Mouse (Mus musculus) lung, adult 18-20 months (tissue): ENCODE data around the gene Cacna1i.

Experiments
- DNase-seq, 2 experiments: peaks; one replicate each; pipeline ENCODE4 v3.0.0; 2022; ENCODE audit warnings: mixed read lengths in 2 of 2

The Cacna1i gene

GRCm38 (mm10) chr15:80277107-80277506, 9.9 kb upstream of the Cacna1i start:
- no peak for DNase-seq

DNA sequence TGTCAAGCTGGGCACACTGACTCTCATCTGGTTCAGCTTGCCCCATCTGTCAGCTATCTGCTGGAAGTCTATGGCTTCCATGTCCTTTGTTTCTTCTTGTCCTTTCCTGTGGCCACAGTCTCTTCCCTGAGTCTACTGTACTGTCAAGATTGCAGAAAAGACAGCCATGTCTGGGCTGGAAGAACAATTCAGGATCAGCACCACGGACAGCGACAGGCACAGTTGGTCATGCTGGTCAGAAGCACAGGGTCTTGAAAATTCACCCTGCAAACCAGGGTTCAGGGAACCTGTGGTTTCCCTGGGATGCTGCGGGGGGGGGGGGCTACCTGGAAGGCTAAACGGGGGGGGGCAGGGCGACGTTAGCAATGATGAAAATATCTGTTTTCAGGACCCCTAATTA, 9.4 kb upstream of the Cacna1i start:
- DNase-seq = no peak

GRCm38 (mm10) chr15:80278121-80278759, 8.8 kb upstream of the Cacna1i start:
- DNase-seq = no peak

DNA sequence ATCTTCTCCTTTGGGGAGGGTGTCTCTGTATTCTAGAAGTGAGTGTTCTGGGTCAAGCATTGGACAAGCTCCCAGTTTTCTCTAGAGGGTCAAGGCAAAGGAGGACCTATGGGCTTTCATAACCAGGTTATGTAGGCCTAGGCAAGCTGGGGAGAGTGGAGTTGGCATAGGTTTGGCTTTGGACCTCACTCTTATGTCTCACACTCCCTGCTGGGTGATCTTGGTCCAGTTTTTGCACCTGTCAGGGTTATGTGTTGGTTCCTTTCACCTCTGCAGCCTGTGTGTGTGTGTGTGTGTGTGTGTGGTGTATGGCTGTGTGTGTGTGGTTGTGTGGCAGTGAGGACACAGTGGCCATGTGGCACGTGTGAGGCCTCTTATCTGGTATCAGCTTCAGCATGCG, 8.0 kb upstream of the Cacna1i start:
- no peak for DNase-seq

DNA sequence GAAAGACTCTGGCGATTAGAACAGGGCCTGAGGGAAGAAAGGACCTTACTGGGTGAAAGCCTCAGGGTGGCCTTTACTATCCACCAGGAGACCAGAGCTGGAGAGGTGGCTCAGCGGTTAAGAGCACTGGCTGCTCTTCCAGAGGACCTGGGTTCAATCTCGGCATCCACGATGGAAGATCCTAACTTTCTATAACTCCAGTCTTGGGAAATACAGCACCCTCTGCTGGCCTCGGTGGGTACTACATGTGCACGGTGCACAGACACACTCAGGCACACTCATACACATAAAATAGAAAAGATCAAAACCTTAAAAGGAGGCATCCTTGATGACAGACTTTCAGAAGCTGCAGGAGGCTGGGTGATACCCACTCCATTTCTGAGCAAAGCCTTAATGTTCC, 6.4 kb upstream of the Cacna1i start:
- DNase-seq = no peak

DNA sequence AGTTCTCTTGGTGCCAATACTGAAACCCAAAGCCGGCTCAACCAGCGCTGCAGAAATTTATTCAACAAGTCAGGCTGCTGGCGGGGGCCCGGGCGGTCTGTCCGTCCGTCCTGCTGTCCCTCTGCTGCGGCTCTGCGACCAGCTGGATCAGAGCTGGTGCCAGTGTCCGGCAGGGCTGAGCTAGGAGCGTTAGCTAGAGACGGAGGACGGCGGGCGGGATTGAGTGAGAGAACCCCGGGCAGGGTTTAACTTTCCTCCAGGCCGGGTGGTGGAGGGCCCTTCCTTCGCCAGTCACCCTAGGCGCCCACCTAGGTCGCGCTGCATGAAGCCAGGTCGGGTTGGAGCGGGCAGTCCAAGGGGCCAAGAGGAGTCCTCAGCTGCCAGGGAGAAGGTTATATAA, 998 bp downstream of the Cacna1i start:
- no peak for DNase-seq

DNA sequence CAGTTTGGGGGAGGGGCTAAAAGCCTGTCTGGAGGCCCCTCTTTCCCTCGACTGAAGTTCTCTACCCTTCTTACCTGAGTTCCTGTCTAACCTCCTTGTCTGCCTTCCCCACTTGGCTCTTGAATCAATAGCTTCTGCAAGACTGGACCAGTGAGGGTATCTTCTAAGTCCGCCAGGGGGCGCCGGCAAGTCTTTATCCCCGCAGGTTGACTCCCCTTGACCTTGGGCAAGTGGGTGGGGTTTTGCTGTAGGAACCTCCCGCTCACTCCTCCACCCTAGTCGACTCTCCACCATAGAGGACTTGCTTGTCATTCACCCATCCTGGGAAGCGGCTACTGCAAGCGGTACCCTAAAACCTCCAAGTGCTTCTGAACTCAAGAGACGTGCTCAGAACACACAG, 2.4 kb downstream of the Cacna1i start:
- DNase-seq = peak; percentile 65 to 69

DNA sequence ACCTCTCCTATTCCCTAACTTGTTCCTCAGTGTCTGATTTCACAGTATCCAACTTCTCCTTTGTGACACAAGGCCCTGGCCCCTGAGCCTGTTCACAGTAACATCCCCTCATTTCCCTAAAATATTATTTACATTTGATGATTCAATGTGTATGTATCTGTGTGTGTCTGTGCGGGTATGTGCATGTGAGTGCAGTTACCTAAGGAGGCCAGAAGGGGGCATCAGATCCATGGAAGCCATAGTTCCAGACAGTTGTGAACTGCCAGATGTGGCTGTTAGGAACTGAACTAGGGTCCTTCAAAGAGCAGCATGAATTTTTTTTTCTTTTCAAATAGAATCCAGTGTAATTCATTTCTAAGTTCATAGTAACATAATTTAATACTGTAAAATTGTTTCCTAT, 10.1 kb downstream of the Cacna1i start:
- no peak for DNase-seq

GRCm38 (mm10) chr15:80303779-80304178, 16.7 kb downstream of the Cacna1i start:
- no peak for DNase-seq

- DNase-seq = no peak
Observed at GRCm38 (mm10) chr15:80304188-80304587, 17.1 kb downstream of the Cacna1i start.

DNA sequence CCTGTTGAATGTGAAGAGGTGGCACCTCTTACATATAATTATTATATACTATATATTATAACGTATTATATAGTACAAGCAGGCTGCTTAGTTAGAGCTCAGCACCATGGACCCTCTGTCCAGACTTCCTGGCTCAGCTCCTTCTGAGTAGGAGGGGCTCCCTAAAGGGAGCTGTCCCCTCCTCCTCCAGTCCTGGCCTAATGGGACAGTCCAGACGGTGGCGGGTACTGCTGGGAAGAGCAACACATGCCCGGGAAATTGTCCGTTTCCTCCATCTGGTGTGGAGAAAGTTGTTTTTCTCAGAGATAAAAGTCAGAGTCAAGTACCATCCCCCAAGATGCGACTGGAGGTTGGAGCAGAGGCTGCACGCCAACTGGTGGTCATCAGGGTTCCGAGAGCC, 19.1 kb downstream of the Cacna1i start:
- DNase-seq = no peak

GRCm38 (mm10) chr15:80314731-80315130, 27.7 kb downstream of the Cacna1i start:
- DNase-seq = no peak

GRCm38 (mm10) chr15:80316966-80317634, 30.1 kb downstream of the Cacna1i start:
- DNase-seq = no peak

DNA sequence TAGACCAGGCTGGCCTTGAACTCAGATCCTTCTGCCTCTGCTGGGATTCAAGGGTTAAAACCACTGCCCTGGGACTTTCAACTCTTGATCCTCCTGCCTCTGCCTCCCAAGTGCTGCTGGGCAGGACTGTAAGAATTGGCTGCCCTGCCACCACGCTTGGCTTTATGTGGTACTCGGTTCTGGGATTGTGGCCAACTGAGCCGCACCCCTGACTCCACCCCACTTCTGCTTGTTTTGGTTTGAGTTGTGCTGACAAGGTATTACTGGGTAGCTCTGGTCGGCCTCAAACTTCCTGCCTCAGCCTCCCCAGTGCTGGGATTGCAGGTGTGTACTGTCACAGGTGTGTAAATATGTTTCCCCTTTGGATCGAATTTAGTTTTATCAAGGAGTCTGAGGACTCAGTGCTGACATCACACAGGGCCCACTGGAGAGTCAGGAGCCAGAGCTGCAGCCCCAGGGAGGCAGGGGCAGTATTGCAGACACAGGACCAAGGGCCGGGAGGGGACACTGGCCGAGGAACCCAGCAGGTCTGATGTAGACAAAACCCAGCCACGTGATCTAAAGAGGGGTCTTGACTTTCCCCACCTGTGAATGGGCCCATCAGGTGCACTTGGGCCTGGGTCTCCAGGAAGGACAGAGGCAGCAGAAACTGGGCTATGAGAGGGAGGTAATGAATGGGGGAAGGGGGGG, 30.9 kb downstream of the Cacna1i start:
- peak in 1 of 2 experiments; percentile 17 for DNase-seq

DNA sequence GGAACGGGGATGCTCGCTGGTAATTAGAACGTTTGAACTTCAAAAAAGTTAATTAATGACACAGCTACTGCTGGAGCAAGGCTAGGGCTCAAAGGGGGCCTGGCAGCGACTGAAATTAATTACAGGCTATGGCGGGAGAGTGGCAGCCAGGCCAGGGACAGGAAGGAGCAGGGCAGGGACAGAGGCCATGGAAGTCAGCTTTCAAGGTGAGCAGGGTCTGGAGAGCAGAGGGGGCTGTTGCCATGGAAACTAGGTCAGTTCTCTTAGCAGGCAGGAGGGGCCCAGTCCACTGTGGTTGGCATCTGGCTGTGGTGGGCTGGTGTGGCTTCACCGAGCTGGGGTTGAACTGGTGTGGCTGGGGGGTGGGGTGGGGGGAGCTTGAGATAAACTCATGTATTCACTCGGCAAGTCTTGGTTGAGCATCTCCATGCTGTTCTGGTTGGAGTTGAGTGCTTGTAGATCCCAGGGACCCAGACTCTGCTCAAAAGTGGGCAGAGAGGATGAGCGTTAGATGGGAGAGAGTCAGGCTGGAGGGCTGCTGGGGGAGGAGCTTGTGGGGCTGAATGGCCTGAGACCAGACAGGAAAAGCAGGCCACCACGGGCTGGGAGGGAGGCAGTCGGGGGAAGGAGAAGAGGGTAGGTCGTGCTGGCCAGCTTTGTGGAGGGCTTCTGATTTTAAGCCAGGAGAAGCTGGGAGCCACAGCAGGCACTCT, 31.7 kb downstream of the Cacna1i start:
- DNase-seq = no peak

DNA sequence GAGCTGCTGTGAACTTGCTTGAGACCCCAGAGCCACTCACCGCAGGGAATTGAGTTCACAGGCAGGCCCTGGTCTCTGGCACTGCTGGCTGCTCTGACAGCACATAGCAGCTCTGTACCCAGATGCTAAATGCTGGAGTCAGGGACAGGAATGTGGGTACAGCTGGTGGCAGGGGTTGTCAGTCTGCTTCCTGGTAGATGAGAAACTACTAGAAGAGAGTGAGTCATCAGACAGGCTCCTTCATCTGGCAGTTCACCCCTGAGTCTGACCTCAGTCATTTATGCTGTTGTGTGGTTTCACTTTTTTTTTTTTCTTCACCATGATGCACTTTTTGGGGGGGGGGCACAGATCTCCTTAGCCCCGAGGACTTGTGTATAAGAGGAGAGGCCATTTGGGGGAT, 32.3 kb downstream of the Cacna1i start:
- DNase-seq = no peak

DNA sequence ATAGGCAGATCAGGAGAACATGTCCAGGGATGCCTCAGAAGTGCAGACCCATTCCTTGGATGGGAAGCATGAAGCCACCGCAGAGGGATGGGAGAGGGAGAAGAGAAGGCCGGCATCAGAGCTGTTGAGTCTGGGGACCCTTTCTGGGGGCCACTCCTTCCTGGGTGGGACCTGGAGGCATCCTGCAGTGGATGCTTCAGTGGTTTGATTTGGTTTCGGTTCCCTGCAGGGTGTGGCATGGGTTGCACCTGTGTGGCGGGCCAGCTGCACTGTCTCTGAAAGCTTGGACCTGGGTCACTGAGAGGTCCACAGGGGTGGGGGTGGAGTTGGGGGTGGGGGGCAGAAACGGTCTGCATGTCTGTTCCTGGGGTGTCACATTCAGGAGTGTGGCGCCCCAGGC, 32.9 kb downstream of the Cacna1i start:
- peak; percentile 5 to 8 for DNase-seq

GRCm38 (mm10) chr15:80325207-80325606, 38.2 kb downstream of the Cacna1i start:
- no peak for DNase-seq

- DNase-seq = no peak
Observed at GRCm38 (mm10) chr15:80325756-80326155, 38.7 kb downstream of the Cacna1i start.

DNA sequence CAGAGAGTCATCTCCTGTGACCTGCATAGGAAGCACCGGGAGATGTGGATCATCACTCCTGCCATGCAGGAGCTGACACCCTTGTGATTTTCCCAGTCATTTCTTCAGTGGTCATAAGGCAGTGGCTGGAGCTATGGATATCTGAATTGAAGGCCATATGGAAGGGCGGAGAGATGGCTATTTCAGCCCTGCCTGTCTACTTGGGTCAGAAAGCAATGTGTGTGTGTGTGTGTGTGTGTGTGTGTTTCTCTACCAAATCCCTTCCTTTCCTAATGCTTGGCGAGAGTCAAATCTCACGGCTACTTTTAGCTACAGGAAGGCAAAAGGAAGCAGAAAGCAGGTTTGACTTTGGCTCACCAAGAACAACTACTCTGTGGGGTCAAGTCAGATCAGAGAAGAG, 39.9 kb downstream of the Cacna1i start:
- DNase-seq = no peak

GRCm38 (mm10) chr15:80327743-80328540, 40.9 kb downstream of the Cacna1i start:
- DNase-seq = no peak

- DNase-seq = no peak
Observed at GRCm38 (mm10) chr15:80330276-80330675, 43.2 kb downstream of the Cacna1i start.

GRCm38 (mm10) chr15:80334766-80335165, 47.7 kb downstream of the Cacna1i start:
- DNase-seq = no peak
